Mouse (Mus musculus) layer of hippocampus, postnatal 14 days (tissue): ENCODE data around the gene Egln2. TPM values are rescaled to one million over a fixed set of nuclear protein-coding genes. Genes with fewer than 3 reads are reported as not detected.

ENCODE experiments used
- DNase-seq, 2 experiments: peaks; one replicate each; pipeline ENCODE4 v3.0.0; 2021 to 2022; ENCODE audit warnings: low spot score in 2 of 2, mixed read lengths in 1 of 2
- microRNA-seq, 2 experiments: library from miRNA; unstranded; fragments of <30 nt; microRNA quantifications; one replicate each; pipeline ENCODE4 v1.2.0; 2021
- total RNA-seq, 2 experiments: library from RNA; stranded (reverse); gene quantifications; 2 replicates each; pipeline ENCODE4 v1.2.3; 2021

The Egln2 gene
- total RNA-seq, 2 experiments from 2014 or later = 88.1 to 90.7 TPM

DNA sequence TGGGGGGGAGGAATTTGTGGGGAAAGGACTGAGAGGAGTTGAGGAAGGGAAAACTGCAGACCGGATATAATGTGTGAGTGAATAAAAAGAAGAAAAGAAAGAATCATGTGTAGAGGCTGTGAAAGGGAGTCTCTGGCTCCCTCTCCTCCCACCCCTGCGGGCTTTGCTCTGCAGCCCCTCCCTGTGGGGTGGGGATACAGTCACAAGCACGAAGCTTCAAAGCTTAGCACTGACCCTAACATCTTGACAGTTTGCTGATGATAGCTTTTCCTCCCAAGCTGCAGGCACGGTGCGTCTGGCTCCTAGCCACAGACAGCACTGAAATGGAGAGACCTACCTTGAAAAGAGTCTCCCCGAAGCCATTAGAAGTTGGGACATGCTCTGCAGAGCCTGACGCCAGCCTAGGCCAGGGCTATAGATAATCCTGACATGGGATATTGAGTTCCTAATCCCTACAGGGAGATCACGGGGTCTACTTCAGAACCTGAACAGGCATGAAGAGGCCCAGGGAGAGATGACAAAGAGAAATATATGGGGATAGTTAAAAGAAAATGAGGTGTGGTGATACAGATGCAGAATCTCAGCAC is 30.1 kb downstream of the Egln2 start:
- no peak for DNase-seq

DNA sequence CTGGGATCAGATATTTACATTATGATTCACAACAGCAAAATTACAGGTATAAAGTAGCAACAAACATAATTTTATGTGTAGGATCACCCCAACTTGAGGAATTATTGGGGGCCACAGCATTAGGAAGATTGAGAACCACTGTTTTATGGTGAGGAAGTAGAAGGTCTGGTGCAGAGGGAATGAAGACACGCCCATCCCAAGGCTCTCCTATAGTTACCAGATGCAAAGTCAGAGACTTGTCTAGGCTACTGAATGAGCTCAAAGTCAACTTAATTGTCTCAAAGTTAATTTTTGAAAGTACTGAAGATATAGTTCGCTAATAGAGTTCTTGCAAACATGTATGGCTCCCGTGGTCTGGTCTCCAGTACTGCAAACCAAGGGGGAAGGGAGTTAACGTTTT is 32.8 kb downstream of the Egln2 start:
- no peak for DNase-seq

DNA sequence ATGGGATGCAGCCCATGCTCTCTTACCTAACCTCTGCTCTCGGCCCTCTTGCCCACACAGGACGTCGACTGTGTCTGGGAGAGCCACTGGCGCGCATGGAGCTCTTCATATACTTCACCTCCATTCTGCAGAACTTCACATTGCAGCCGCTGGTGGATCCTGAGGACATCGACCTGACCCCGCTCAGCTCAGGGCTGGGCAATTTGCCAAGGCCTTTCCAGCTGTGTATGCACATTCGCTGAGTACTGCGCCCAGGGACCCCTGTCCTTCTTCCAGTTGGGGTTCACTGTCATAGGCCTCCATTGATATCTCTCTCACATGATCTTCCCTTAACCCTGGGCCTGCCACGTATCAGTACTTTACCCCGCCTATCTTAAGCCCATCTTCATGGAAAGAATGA is 33.4 kb downstream of the Egln2 start:
- no peak for DNase-seq

DNA sequence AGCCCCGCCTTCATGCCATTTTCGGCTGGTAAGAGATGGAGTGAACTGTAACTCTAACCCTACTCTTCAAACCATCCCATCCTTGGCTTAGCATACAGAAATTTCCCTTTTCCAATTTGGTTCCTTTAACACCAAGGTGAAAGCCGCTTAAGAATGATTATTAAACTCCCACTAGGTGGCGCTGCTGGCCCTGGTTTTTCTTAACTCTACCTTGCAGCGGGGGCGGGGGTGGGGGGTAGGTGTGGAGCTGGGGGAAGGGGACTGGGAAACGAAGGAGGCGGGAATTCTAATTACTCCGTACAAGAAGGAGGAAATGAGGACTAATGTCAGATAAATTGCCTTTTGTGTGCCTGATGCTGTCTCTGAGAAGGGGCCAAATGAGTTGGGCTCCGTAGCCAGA is 34.0 kb downstream of the Egln2 start:
- peak; percentile 40 to 59 for DNase-seq

DNA sequence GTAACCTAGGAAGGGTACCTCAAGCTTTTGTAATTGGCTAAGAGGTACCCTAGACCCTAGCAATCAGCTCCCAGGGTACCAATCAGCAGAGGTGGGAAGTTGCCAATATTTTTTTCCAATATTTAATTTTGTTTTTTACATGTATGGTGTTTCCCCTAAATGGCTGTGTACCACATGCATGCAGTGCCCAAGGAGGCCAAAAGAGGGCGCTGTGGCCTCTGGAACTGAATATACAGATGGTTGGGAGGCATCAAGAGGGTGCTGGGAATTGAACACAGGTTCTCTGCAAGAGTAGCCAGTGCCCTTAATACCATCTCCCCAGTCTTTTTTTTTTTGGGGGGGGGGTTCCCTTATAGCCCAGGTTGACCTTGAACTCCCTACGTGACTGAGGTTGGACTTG is 35.2 kb downstream of the Egln2 start:
- no peak for DNase-seq

DNA sequence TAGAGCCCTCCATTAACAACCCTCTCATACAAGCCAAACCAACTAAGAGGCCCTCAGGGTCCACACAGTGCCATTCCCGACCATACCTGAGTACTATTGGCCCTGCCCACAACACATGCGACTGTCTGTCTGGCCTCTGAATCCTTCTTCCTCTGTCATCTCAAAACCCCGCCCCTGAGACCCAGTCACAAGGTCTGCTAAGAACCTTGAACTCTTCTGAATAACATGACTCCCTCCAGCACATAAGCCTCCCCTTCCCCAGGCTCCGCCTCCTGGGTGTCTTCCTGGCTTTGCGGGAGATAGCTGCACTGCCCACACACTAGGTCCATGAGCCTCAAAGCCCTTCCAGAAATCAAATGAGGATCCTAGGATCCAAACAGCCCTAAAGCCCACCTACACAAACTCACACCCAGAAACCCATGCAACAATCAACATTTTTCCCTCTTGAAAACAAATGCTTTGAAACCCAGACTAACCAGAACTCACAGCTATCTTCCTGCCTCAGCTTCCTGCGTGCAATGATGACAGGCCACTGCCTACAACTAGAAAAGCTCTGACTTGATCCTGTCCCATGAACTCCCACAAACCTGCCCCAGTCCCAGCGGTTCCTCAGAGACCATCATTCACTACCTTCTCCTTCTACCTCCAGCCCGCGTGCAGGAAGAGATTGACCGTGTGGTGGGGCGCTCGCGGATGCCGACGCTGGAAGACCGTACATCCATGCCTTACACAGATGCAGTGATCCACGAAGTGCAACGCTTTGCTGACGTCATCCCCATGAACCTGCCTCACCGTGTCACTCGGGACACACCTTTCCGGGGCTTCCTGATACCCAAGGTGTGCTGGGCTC is 35.9 kb downstream of the Egln2 start:
- no peak for DNase-seq

DNA sequence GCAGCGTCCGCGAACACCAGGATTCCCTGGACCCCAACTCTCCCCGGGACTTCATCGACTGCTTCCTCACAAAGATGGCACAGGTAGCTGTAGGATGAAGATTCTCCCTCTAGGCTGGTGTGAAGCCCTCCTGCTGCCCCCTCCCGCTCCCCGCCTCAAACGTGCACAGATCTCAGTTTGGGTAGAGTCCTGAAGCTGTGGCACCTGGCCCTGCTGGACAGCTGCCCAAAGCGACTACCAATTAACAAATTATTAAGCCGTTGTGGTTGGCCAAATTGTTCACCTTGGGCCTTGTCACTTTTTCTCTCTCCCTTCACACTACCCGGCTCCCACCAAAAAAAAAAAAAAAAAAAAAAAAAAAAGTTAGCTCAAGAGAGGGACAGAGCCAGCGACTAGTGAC is 36.8 kb downstream of the Egln2 start:
- DNase-seq = no peak

DNA sequence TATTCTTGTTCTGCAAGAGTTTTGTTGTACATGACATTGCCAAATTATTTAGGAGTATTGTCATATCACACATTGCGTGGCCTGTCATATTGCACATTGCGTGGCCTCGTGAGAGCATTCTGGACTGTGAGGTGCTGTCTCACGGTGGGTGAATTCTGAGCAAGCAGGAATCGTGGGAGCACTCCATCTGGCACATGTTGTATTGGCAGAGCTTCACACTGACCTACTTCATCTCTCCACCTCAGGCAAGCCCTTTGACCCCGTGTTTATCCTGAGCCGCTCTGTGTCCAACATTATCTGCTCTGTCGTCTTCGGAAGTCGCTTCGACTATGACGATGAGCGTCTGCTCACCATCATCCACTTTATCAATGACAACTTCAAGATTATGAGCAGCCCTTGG is 37.7 kb downstream of the Egln2 start:
- no peak for DNase-seq

DNA sequence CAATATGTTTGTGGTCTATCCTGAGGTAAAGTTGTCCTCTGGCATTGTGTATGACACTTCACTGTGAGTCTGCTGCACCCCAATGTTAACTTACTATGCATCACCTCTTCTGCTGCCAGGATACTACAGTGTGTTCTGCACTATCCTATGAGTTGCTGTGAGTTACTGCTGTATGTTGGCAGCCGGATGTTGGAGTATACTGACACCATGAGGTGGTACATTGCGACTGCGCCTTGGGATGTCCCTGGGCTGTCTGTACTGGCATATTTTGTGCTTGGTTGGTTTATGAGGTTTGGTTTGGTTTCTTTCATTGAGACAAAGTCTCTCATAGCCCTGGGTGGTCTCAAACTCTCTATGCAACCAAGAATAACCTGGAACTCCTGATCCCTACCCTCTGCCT is 38.4 kb downstream of the Egln2 start:
- DNase-seq = peak; percentile 22 to 36

DNA sequence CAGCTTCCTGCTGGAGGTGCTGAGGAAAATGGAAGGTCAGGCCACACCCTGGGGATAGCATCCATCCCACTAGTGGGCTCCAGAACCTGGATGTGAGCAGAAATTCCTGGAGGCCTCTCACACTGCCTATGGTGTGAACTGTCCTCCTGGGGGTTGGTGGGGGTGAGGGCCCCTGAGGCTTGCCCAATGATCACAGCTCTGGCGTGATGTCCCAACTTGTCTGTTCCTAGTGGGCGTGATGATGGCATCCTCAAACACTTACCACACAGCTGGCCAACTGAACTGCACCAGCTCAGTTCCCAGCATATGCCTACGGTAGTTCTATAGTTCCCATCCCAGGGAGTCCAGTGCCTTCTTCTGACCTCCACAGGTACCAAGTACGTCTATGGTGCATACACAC is 41.6 kb downstream of the Egln2 start:
- no peak for DNase-seq

DNA sequence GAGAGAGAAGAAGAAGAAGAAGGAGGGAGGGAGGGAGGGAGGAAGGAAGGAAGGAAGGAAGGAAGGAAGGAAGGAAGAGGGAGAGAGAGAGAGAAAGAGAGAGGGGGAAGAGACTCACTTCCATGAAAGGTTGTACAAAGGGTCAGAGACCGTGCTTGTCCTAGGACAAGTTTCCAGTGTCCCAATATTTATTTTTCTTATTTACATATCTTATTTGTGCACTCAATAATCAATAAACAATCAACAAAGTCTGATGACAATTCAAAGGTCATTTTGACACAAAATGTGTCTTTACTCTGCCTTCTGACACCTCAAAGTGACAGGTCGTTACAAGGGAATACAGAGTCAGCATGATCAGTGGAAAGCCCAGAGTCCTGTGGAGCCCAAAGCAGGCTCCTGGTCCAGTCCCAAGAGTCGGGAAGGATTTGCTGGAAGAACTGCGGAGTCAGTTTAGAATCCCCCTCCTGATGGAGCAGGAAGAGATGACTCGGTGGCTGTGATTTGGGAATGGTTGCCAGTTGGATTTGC is 42.2 kb downstream of the Egln2 start:
- DNase-seq = no peak

DNA sequence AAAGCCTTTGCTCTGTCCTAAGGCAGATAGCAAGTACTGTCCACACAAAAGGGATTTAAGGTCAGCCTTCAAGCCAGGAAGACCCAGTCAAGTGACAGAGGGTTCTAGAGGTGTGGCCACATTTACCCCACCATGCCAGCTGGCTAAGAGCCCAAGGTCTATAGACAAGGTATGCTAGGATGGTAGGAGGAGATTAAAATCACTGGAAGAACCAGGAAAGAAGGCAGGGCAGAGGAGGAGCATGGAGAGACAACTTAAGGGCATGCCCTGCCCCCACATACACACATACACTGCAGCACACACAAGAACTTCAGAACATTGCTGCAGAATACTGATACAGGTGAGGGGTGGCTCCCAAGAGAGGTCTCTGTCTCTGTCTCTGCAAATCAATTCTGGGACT is 46.9 kb downstream of the Egln2 start, which contains the start of gene Cyp2f2:
Gene Cyp2f2, plus strand, starts transcription at position 234 of the 400 bp plus-strand sequence.
- DNase-seq = no peak

DNA sequence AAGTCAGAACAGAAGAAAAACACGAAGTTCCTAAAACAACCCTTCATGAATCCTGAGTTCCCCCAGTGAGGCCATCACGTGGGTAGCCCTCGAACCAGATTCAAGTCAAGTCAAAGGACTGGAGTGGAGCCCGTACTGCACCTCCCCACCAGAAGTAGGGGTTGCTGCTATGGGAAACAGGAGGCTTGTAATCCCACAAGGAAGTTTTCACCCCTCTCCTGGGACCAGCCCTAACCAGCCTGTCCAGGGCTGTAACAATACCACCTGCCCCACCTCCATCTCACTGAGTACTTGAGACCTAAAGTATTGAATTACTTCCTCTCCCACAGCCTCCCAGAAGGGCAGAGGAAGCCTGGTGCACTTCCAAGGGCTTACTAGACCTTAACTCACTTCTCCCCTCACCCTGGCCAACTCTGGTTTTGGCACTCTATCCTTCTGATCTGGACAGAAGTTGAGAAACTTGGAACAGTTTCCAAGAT is 48.5 kb downstream of the Egln2 start:
- peak in 1 of 2 experiments; percentile 12 for DNase-seq

DNA sequence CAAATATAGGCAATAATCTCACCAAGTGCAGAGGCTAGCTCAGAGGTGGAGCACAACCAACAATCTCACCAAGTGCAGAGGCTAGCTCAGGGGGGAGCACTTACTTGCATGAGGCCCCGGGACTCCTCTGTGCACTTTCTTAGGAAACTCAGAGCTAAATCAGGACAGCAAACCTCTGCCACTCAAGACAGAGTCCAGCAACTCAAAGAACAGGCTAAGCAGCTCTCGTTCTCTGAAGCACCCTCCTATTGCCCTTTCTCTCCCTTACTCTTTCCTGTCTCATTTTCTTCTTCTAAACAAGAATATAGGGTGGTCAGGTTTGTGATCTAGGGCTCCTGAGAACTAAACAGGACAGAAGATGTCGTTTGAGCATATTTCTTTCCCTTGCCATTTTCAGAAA is 54.6 kb downstream of the Egln2 start:
- DNase-seq = no peak

DNA sequence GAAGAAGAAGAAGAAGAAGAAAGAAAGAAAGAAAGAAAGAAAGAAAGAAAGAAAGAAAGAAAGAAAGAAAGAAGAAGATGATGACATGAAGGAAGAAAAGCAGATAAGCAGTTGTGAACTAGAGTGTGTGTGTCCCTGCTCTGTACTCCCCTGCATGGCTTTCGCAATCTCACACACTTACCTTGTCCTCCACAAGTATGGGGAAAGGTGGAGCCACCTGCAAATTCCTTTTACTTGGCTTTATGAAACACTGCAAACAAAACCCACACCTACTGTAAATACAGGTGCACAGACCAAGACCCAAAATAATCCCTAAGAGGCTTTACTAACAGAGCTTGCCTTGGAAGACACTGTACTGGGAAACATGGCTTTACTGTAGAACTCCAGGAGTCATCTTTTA is 55.6 kb downstream of the Egln2 start:
- no peak for DNase-seq

DNA sequence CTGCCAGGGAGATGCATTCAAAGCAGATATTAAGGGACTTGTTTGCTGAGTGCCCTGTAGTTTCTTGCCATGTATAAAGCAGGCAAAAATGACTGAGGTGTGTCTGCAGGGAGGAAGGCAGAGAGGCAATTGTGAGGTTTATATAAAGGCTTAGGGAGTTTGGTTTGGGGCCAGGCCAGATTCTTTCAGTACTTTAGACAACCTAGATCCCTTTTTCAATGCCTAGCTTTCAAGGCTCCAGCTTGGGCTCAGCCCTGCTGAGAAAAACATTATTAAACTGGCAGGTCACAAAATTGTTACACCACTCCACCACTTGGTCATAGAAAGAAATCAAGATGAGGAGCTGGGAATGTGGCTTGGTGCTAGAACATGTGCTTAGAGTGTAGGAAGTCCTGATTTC is 56.3 kb downstream of the Egln2 start:
- DNase-seq = no peak

Small RNA genes lying within 50 kb of the gene (microRNA-seq; reads per million reads assigned to microRNA genes)
- gene Mir1191 (0 to 0.85 reads per million in 2 experiments), gene Mir3101 (0.28 to 0.45 reads per million in 2 experiments)

Other genes with a start within 250 kb of the Egln2 start
- gene Cyp2a22, start 227.4 kb downstream of the Egln2 start, total RNA-seq = not detected
- not detected for gene Cyp2a12, start 137.7 kb downstream of the Egln2 start, total RNA-seq
- not detected for gene Cyp2f2, start 46.9 kb downstream of the Egln2 start, total RNA-seq
- not detected for gene Cyp2t4, start 13.1 kb downstream of the Egln2 start, total RNA-seq
- 10 to 100 TPM; 85.1 to 87.0 TPM for gene Rab4b, start 12.1 kb upstream of the Egln2 start, total RNA-seq
- gene Gm21983, start 14.3 kb upstream of the Egln2 start, total RNA-seq = not detected
- 10 to 100 TPM in 1 of 2 experiments, 1 to 10 TPM in 1; 5.6 to 15.8 TPM for gene Mia, start 14.4 kb upstream of the Egln2 start, total RNA-seq
- 10 to 100 TPM; 23.7 to 24.3 TPM for gene BC024978, start 29.0 kb upstream of the Egln2 start, total RNA-seq
- 10 to 100 TPM; 83.8 to 84.1 TPM for gene Snrpa, start 29.5 kb upstream of the Egln2 start, total RNA-seq
- 1 to 10 TPM; 7.3 to 8.0 TPM for gene Itpkc, start 61.9 kb upstream of the Egln2 start, total RNA-seq
- 10 to 100 TPM; 27.1 to 30.9 TPM for gene Coq8b, start 66.2 kb upstream of the Egln2 start, total RNA-seq
- gene Numbl, start 91.6 kb upstream of the Egln2 start, total RNA-seq = 100 to 1,000 TPM; 144 to 148 TPM
- gene Ltbp4, start 170.9 kb upstream of the Egln2 start, total RNA-seq = 10 to 100 TPM; 55.0 to 55.3 TPM
- 10 to 100 TPM; 24.7 to 26.2 TPM for gene Shkbp1, start 189.2 kb upstream of the Egln2 start, total RNA-seq
- not detected for gene Gm20479, start 190.6 kb upstream of the Egln2 start, total RNA-seq